Mouse (Mus musculus) mesoderm, embryonic 11.5 days (tissue): ENCODE results near the gene Cubn.

ENCODE experiments used
- DNase-seq: peaks from one replicate; pipeline ENCODE4 v3.0.0-alpha.2; 2012; ENCODE audit warnings: low read depth, low spot score

The Cubn gene

GRCm38 (mm10) chr2:13491734-13492133 lies at the start of gene Cubn:
Gene Cubn (minus strand): TSS chr2:13491813.
- no peak for DNase-seq

GRCm38 (mm10) chr2:13539860-13540259 lies 48.2 kb upstream of the Cubn start:
- no peak for DNase-seq

- no peak for DNase-seq
These were observed 47.2 kb upstream of the Cubn start for GRCm38 (mm10) chr2:13538704-13539377.

GRCm38 (mm10) chr2:13538258-13538657 lies 46.6 kb upstream of the Cubn start:
- DNase-seq, result no peak

GRCm38 (mm10) chr2:13537733-13538132 lies 46.1 kb upstream of the Cubn start:
- no peak for DNase-seq

GRCm38 (mm10) chr2:13536747-13537146 lies 45.1 kb upstream of the Cubn start:
- DNase-seq, result no peak

GRCm38 (mm10) chr2:13530639-13531038 lies 39.0 kb upstream of the Cubn start:
- DNase-seq, result no peak

GRCm38 (mm10) chr2:13529253-13529933 lies 37.8 kb upstream of the Cubn start:
- DNase-seq, result no peak

- DNase-seq, result no peak
These were observed 35.9 kb upstream of the Cubn start for GRCm38 (mm10) chr2:13527531-13527930.

GRCm38 (mm10) chr2:13527125-13527524 lies 35.5 kb upstream of the Cubn start:
- DNase-seq, result peak; percentile 27

- no peak for DNase-seq
These were observed 34.6 kb upstream of the Cubn start for GRCm38 (mm10) chr2:13526205-13526604.

GRCm38 (mm10) chr2:13523540-13524456 lies 32.2 kb upstream of the Cubn start:
- DNase-seq, result no peak

GRCm38 (mm10) chr2:13522106-13522505 lies 30.5 kb upstream of the Cubn start:
- DNase-seq, result no peak

GRCm38 (mm10) chr2:13514949-13515348 lies 23.3 kb upstream of the Cubn start:
- no peak for DNase-seq

- DNase-seq, result no peak
These were observed 11.1 kb upstream of the Cubn start for GRCm38 (mm10) chr2:13502717-13503116.

- peak; percentile 61 for DNase-seq
These were observed 9.9 kb upstream of the Cubn start for GRCm38 (mm10) chr2:13501553-13501952.

- DNase-seq, result peak; percentile 83
These were observed 8.8 kb upstream of the Cubn start for GRCm38 (mm10) chr2:13500298-13500999.

GRCm38 (mm10) chr2:13499196-13499595 lies 7.6 kb upstream of the Cubn start:
- DNase-seq, result no peak

- no peak for DNase-seq
These were observed 4.5 kb upstream of the Cubn start for GRCm38 (mm10) chr2:13496087-13496486.

GRCm38 (mm10) chr2:13492927-13493326 lies 1.3 kb upstream of the Cubn start:
- no peak for DNase-seq

- no peak for DNase-seq
These were observed 1.1 kb downstream of the Cubn start for GRCm38 (mm10) chr2:13490480-13490879.

GRCm38 (mm10) chr2:13486470-13486869 lies 5.1 kb downstream of the Cubn start:
- no peak for DNase-seq
